Mouse (Mus musculus): ENCODE measurements around the gene Kif2a. TPM values are rescaled to one million over a fixed set of nuclear protein-coding genes. Genes with fewer than 3 reads are reported as not detected.

Kif2a gene
- polyA plus RNA-seq, 1 experiment from 2014 or later = 24.7 TPM

GRCm38 (mm10) chr13:106913125-106913736, 108.7 kb downstream of the Kif2a start:
- 55% methylated on average over 3 of the region's 3 CpGs for WGBS
- H3K4me3 ChIP-seq (replicated peaks) = no peak overlapping the region

DNA sequence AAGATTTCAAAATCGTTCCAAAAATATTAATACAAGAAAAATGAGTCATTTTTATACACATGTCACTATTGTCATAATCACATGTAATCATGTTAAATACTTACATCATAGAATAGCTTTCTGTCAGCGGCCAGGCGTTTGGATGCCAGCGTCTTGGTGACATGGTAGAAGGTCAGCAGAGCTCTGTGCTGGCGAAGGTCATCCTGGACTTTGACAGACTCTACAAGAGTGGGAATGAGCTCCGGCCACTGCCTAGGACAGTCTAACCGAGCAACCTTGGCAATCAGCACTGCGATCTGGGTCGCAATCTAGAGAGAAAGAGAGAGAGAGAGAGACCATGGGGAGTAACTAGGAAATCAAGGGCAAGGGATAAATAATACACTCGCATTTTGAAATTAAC, 111.8 kb downstream of the Kif2a start:
- Histone ChIP-seq H3K4me3 (replicated peaks) (no peak overlapping the region), H3K9ac (no peak overlapping the region), H3K27me3 (replicated peaks) (no peaks in the 10 kb centered on the region), H3K36me3 (peaks cover 12% of the 10 kb centered on the region; the same call in 1 of the 2 replicates), H3K27ac (no peak overlapping the region), H3K4me1 (replicated peaks) (no peaks in the 10 kb centered on the region), H3K4me2 (replicated peaks) (no peak overlapping the region), H3K9me3 (no peaks in the 10 kb centered on the region)
- WGBS = 95% methylated on average over 10 of the region's 10 CpGs
- ATAC-seq = no peak

More at GRCm38 (mm10) chr13:106913125-106913736, 108.7 kb downstream of the Kif2a start:
- no peak overlapping the region for H3K27ac ChIP-seq
- no peaks in the 10 kb centered on the region for H3K4me1 ChIP-seq (replicated peaks)
- H3K9ac ChIP-seq = no peak overlapping the region
- H3K4me2 ChIP-seq (replicated peaks) = no peak overlapping the region
- 0 out of 2 replicates have a peak, but pooled peaks cover 6% of the 10 kb centered on the region for H3K36me3 ChIP-seq
- ATAC-seq = peak; percentile 62
- no peaks in the 10 kb centered on the region for H3K9me3 ChIP-seq
- no peaks in the 10 kb centered on the region for H3K27me3 ChIP-seq (replicated peaks)

Other genes with a start within 250 kb of the Kif2a start
- gene Ipo11, start 85.2 kb downstream of the Kif2a start, polyA plus RNA-seq (2015; fragmentation: Nextera tagmentation; extraction: Ambion mirVana) = 44.2 and 47.6 TPM in 2 replicates
- 32.8 and 38.8 TPM in 2 replicates for gene Dimt1, start 75.0 kb downstream of the Kif2a start, polyA plus RNA-seq (2015; fragmentation: Nextera tagmentation; extraction: Ambion mirVana)

Data from intestine, embryonic 15.5 days (tissue).